Mouse (Mus musculus): ENCODE results near the gene 4933415F23Rik.

- TF ChIP-seq CTCF (IDR thresholded peaks at IDR 0.05; ENCODE audit: low read depth) (no peak), EP300 (IDR thresholded peaks at IDR 0.05; ENCODE audit: low read depth) (no peak)
These were observed 37.2 kb downstream of the 4933415F23Rik start for GRCm38 (mm10) chr1:23064717-23065475.
